Mouse (Mus musculus): Measurements from ENCODE around the gene Sv2a.
"Not testable (repeated sequence)": the region's sequence is repeated elsewhere in the genome, so short reads cannot be mapped to it uniquely, and the experiment has no call there.

Gene Sv2a

GRCm38 (mm10) chr3:96174042-96174441 lies 6.9 kb upstream of the Sv2a start:
- DNase-seq (ENCODE audit: low spot score in 2 of 2) = not testable (repeated sequence)

- DNase-seq (ENCODE audit: low spot score in 2 of 2) = no peak
Measured at GRCm38 (mm10) chr3:96175251-96175650, 5.7 kb upstream of the Sv2a start.

GRCm38 (mm10) chr3:96178427-96178826 lies 2.5 kb upstream of the Sv2a start:
- DNase-seq (ENCODE audit: low spot score in 2 of 2) = no peak

- no peak for DNase-seq (ENCODE audit: low spot score in 2 of 2)
Measured at GRCm38 (mm10) chr3:96178902-96179301, 2.0 kb upstream of the Sv2a start.

- no peak for DNase-seq (ENCODE audit: low spot score in 2 of 2)
Measured at GRCm38 (mm10) chr3:96179531-96179930, 1.4 kb upstream of the Sv2a start.

GRCm38 (mm10) chr3:96181510-96182381 lies 795 bp downstream of the Sv2a start:
- DNase-seq (ENCODE audit: low spot score in 2 of 2) = no peak

GRCm38 (mm10) chr3:96182382-96182776 lies 1.4 kb downstream of the Sv2a start:
- no peak for DNase-seq (ENCODE audit: low spot score in 2 of 2)

GRCm38 (mm10) chr3:96192977-96193376 lies 12.0 kb downstream of the Sv2a start:
- no peak for DNase-seq (ENCODE audit: low spot score in 2 of 2)

GRCm38 (mm10) chr3:96194966-96195365 lies 14.0 kb downstream of the Sv2a start:
- DNase-seq (ENCODE audit: low spot score in 2 of 2) = no peak

- DNase-seq (ENCODE audit: low spot score in 2 of 2) = no peak
Measured at GRCm38 (mm10) chr3:96195616-96196313, 14.8 kb downstream of the Sv2a start.

GRCm38 (mm10) chr3:96196437-96197128 lies 15.6 kb downstream of the Sv2a start:
- DNase-seq (ENCODE audit: low spot score in 2 of 2) = peak in 1 of 2 experiments; percentile 29

- DNase-seq (ENCODE audit: low spot score in 2 of 2) = peak; percentile 72 to 86
Measured at GRCm38 (mm10) chr3:96197129-96197749, 16.3 kb downstream of the Sv2a start.

- no peak for DNase-seq (ENCODE audit: low spot score in 2 of 2)
Measured at GRCm38 (mm10) chr3:96198181-96198580, 17.2 kb downstream of the Sv2a start.

- not testable (repeated sequence) for DNase-seq (ENCODE audit: low spot score in 2 of 2)
Measured at GRCm38 (mm10) chr3:96198601-96199251, 17.8 kb downstream of the Sv2a start.

GRCm38 (mm10) chr3:96199731-96200130 lies 18.8 kb downstream of the Sv2a start:
- no peak for DNase-seq (ENCODE audit: low spot score in 2 of 2)

GRCm38 (mm10) chr3:96207819-96208218 lies 26.9 kb downstream of the Sv2a start:
- no peak for DNase-seq (ENCODE audit: low spot score in 2 of 2)

GRCm38 (mm10) chr3:96209242-96209641 lies 28.3 kb downstream of the Sv2a start:
- no peak for DNase-seq (ENCODE audit: low spot score in 2 of 2)

- DNase-seq (ENCODE audit: low spot score in 2 of 2) = peak; percentile 54 to 65
Measured at GRCm38 (mm10) chr3:96219191-96219641, 38.3 kb downstream of the Sv2a start.

GRCm38 (mm10) chr3:96219661-96220130 lies 38.7 kb downstream of the Sv2a start, which contains the start of the genes Bola1 and Hist2h2ab:
TSS of gene Bola1 (minus strand) at chr3:96219709.
TSS of gene Hist2h2ab (plus strand) at chr3:96219865.
- DNase-seq (ENCODE audit: low spot score in 2 of 2) = peak; percentile 81 to 91

GRCm38 (mm10) chr3:96220131-96220764 lies 39.3 kb downstream of the Sv2a start:
- not testable (repeated sequence) for DNase-seq (ENCODE audit: low spot score in 2 of 2)

Data from spleen, postnatal 10 days (tissue).